Mouse (Mus musculus) liver, embryonic 16.5 days (tissue): ENCODE data around the gene Cald1. TPM values are rescaled to one million over a fixed set of nuclear protein-coding genes. Genes with fewer than 3 reads are reported as not detected.

Source experiments
- ATAC-seq: fragments of 200-750 bp; cut with Nextera tagmentation; 2 replicates; pipeline ENCODE4 v1.8.0; 2017; ENCODE audit warnings: low read depth, mild to moderate bottlenecking, moderate number of reproducible peaks, moderate library complexity
- H3K27ac ChIP-seq: fragments of 300-500 bp; sonication (generic); 2 replicates; pipeline ENCODE4 v1.5.1; 2014; ENCODE audit warnings: mild to moderate bottlenecking, low read length
- H3K27me3 ChIP-seq: fragments of 300-500 bp; sonication (generic); 2 replicates; pipeline ENCODE4 v1.6.1; 2014; ENCODE audit warnings: low read depth, low read length, mixed read lengths; ENCODE audit not compliant: control insufficient read depth, insufficient read depth
- H3K36me3 ChIP-seq: fragments of 300-500 bp; sonication (generic); 2 replicates; pipeline ENCODE4 v1.6.1; 2014; ENCODE audit warnings: mild to moderate bottlenecking; ENCODE audit not compliant: control insufficient read depth, insufficient read depth
- H3K4me1 ChIP-seq: fragments of 300-500 bp; sonication (generic); 2 replicates; pipeline ENCODE4 v1.6.1; 2014; ENCODE audit warnings: low read depth, low read length, mixed read lengths; ENCODE audit not compliant: control insufficient read depth
- H3K4me2 ChIP-seq: fragments of 300-500 bp; sonication (generic); 2 replicates; pipeline ENCODE4 v1.6.1; 2014; ENCODE audit warnings: low read depth, low read length, mixed read lengths
- H3K4me3 ChIP-seq: fragments of 300-500 bp; sonication (generic); 2 replicates; pipeline ENCODE4 v1.5.1; 2014; ENCODE audit warnings: low read depth, mild to moderate bottlenecking, low read length
- H3K9ac ChIP-seq: fragments of 300-500 bp; sonication (generic); 2 replicates; pipeline ENCODE4 v1.6.1; 2014; ENCODE audit warnings: low read depth, low read length
- H3K9me3 ChIP-seq: fragments of 300-500 bp; sonication (generic); replicated peaks from 2 replicates; pipeline ENCODE4 v1.6.1; 2016; ENCODE audit warnings: low read length; ENCODE audit not compliant: control insufficient read depth
- WGBS: fragments of 180-500 bp; shearing (Covaris S2); extraction: QIAGEN DNeasy Blood & Tissue Kit; methylation state at CpG from one replicate; pipeline ENCODE4 v1.1.7; 2014; ENCODE audit not compliant: insufficient replicate concordance; 5-methylcytosine and 5-hydroxymethylcytosine counted together
- polyA plus RNA-seq: library from polyadenylated mRNA; unstranded; fragments of >200 nt; fragmentation: Nextera tagmentation; extraction: Ambion mirVana; gene quantifications from 2 replicates; pipeline ENCODE4 v1.2.1, GENCODE M21; 2015

The Cald1 gene
- 66.8 and 68.7 TPM in 2 replicates for polyA plus RNA-seq

DNA sequence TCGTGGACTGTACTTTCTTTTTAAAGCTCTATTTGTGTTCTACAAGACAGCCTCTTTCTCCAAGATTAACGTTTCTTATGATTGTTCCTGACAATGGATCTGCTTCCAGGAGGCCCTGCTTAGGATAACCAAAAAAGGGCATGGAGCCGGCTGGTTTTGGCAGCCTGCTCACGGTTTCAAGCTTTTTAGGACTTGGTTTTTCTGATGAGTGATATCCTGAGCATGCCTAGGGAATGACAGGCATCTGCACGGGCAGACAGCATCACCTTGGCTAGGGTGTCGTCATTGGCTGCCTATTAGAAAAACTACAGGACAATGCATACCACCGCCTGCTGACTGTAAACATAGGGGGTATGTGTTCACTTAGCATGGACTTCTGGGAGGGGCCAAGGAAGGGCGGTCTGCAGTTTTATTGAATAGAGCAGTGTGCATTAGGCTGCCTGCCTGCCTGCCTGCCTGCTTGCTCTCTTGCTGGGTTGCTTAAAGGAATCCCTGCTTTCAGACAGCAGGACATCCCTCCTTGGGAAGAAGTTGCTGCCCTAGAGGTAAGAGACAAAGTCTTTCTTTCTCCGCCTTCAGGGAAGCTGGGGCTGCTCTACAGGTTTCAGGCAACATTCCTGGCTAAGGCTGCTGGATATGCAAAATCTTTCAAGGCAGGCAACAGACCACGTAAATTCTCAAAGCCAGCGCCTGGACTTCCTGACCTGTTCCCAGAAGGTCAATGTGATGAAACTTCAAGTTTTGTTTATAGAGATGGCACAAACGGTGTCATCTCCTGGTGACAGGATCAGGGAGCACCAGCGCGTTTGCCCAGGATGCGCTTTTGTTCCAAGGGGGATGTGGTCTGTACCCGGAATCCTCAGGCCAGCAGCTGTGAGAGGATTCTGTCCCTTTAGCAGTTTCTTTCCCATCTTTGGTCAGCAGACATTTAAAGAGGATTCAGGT is at the start of gene Cald1:
Gene Cald1, plus strand, starts transcription at position 380 of the 945 bp plus-strand sequence.
- Histone ChIP-seq H3K4me3 (peak within 1 kb of the TSS; percentile 20), H3K4me1 (no peaks in the 10 kb centered on the region), H3K27me3 (no peaks in the 10 kb centered on the region), H3K9me3 (no peaks in the 10 kb centered on the region), H3K36me3 (no peaks in the 10 kb centered on the region), H3K27ac (peak within 1 kb of the TSS; percentile 24; the same call in 1 of the 2 replicates), H3K4me2 (no peak within 1 kb of the TSS), H3K9ac (no peak within 1 kb of the TSS)
- WGBS, result 30% methylated on average over 16 of the region's 16 CpGs
- 0 out of 2 replicates have a peak, but pooled peaks have one; percentile 27 for ATAC-seq

DNA sequence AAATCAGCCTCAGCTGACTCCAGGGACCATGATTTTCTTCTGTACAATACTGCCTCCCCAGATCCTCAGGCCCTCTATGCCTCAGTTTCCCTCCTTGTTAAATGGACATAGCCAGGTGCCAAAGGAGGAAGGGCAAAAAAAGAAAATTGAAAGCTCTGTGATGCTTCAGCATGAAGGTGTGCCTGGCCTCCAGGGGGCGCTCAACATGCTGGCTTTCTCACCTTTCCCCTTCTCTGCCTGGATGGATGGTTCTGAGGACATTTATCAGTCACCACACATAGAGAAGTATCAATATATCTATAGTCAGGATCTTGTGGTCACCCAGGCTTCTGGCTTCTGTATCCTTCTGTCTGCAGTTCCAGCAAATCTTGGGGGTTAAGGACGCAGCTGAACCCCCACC is 49.3 kb upstream of the Cald1 start:
- H3K4me1 ChIP-seq, result no peaks in the 10 kb centered on the region
- WGBS, result 30% methylated on average over 2 of the region's 2 CpGs
- no peaks in the 10 kb centered on the region for H3K27me3 ChIP-seq
- no peak overlapping the region for H3K4me3 ChIP-seq
- no peaks in the 10 kb centered on the region for H3K9me3 ChIP-seq
- no peak overlapping the region for H3K4me2 ChIP-seq
- no peak for ATAC-seq
- H3K36me3 ChIP-seq, result no peaks in the 10 kb centered on the region
- H3K9ac ChIP-seq, result no peak overlapping the region
- H3K27ac ChIP-seq, result no peak overlapping the region

DNA sequence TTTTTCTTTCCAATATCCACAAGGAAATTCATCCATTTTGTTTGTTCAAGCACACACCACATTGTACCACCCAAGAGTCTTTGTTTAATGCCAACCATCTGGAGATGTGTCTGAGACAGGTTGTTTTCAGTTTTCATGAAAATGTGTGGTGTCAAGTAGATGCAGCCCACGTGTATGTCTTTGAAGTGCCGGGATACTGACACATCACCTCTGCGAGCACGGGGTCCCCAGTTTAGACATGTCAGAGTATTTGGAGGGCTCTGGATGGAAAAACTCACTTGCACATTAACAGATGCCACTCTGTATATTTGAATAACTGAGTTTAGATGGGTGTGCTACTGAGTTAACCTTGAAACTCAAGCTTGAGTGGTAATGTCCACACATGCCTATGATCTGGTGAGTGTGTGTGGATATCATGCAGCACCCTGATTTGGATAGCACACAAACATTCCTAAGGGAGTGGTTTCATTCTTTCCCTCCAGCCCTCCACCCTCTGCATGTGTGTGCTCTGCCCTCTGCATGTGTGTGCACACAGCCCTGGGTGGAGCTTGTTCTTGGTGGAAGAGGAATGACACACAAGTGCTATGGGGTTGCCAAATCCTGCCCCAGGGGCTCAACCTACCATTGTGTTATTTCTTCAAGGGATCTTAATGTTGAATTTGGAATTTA is 45.7 kb upstream of the Cald1 start:
- H3K27ac ChIP-seq, result no peak overlapping the region
- no peaks in the 10 kb centered on the region for H3K27me3 ChIP-seq
- no peak overlapping the region for H3K9ac ChIP-seq
- ATAC-seq, result no peak
- no peaks in the 10 kb centered on the region for H3K4me1 ChIP-seq
- 78% methylated on average over 4 of the region's 4 CpGs for WGBS
- no peak overlapping the region for H3K4me3 ChIP-seq
- no peak overlapping the region for H3K4me2 ChIP-seq
- no peaks in the 10 kb centered on the region for H3K36me3 ChIP-seq
- no peaks in the 10 kb centered on the region for H3K9me3 ChIP-seq

- ATAC-seq, result no peak
- Histone ChIP-seq H3K4me1 (no peaks in the 10 kb centered on the region), H3K27me3 (no peaks in the 10 kb centered on the region), H3K9ac (no peak overlapping the region), H3K4me3 (no peak overlapping the region), H3K27ac (no peak overlapping the region), H3K4me2 (no peak overlapping the region), H3K9me3 (no peaks in the 10 kb centered on the region), H3K36me3 (no peaks in the 10 kb centered on the region)
- 51% methylated on average over 9 of the region's 9 CpGs for WGBS
These were observed 43.9 kb upstream of the Cald1 start for GRCm38 (mm10) chr6:34554291-34554997.

DNA sequence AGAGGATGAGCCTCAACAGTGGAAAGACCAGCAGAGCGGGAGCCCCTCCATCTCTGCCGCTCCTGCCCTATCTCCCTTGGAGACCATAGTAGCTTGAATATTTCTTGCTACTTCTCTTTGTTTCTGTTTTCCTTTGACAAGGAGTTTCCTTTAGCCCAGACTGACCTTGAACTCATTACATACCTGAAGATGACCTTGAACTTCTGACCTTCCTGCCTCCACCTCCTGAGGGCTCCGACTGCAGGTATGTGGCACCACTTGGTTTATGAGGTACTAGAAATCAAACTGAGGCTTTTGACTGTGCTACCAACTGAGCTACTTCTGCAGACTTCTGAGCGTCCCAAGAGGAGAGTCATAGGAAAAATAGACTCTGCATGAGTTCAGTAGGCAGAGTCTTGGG is 38.8 kb upstream of the Cald1 start:
- ATAC-seq, result no peak
- WGBS, result 64% methylated on average over 4 of the region's 4 CpGs

DNA sequence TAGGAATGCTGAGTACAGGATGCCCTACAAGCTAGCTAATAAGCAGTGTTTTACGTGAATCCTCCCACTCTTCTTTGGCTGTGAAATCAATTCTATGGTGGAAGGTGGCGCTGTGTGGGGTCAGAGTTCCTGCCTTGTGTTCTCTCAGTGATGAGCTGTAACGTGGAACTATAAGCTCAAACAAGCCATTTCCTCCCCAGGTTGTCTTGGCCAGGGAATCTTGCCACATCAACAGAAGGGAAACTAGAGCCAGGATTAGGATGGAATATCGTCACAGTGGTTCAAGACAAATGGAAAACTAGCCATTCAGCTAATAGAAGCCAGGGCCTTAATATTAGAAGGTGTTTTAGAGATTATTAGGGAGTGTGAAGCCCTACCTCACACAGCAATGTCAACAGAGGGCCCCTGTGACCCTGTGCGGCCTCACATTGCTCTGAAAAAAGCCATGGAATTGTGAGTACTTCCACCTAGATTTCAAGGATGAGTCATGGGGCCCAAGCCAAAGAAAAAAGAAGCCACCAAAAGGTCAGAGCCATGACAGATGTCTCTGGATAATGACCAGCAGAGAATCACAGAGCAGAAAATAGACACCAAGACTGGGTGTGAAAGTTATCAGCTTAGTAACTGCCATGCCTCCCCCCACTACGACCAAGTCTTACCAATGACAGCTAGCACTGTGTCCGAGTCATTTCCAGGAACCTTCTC is 33.0 kb upstream of the Cald1 start:
- Histone ChIP-seq H3K9me3 (no peaks in the 10 kb centered on the region), H3K4me1 (no peaks in the 10 kb centered on the region), H3K36me3 (no peaks in the 10 kb centered on the region), H3K27me3 (no peaks in the 10 kb centered on the region; the same call in 1 of the 2 replicates), H3K27ac (no peak overlapping the region), H3K9ac (no peak overlapping the region), H3K4me2 (no peak overlapping the region), H3K4me3 (no peak overlapping the region)
- 60% methylated on average over 7 of the region's 7 CpGs for WGBS
- no peak for ATAC-seq

More for the DNA sequence above, 38.8 kb upstream of the Cald1 start:
- H3K4me2 ChIP-seq, result no peak overlapping the region
- no peaks in the 10 kb centered on the region for H3K36me3 ChIP-seq
- H3K4me1 ChIP-seq, result no peaks in the 10 kb centered on the region
- H3K27me3 ChIP-seq, result no peaks in the 10 kb centered on the region
- H3K27ac ChIP-seq, result no peak overlapping the region
- H3K9ac ChIP-seq, result no peak overlapping the region
- no peak overlapping the region for H3K4me3 ChIP-seq
- no peaks in the 10 kb centered on the region for H3K9me3 ChIP-seq

GRCm38 (mm10) chr6:34567298-34567697 is 31.0 kb upstream of the Cald1 start:
- 65% methylated on average over 5 of the region's 5 CpGs for WGBS
- H3K36me3 ChIP-seq, result no peaks in the 10 kb centered on the region
- H3K4me3 ChIP-seq, result no peak overlapping the region
- no peak overlapping the region for H3K9ac ChIP-seq
- no peaks in the 10 kb centered on the region for H3K4me1 ChIP-seq
- no peaks in the 10 kb centered on the region for H3K9me3 ChIP-seq
- peak; percentile 65 for ATAC-seq
- no peak overlapping the region for H3K4me2 ChIP-seq
- no peak overlapping the region for H3K27ac ChIP-seq
- no peaks in the 10 kb centered on the region; the same call in 1 of the 2 replicates for H3K27me3 ChIP-seq

DNA sequence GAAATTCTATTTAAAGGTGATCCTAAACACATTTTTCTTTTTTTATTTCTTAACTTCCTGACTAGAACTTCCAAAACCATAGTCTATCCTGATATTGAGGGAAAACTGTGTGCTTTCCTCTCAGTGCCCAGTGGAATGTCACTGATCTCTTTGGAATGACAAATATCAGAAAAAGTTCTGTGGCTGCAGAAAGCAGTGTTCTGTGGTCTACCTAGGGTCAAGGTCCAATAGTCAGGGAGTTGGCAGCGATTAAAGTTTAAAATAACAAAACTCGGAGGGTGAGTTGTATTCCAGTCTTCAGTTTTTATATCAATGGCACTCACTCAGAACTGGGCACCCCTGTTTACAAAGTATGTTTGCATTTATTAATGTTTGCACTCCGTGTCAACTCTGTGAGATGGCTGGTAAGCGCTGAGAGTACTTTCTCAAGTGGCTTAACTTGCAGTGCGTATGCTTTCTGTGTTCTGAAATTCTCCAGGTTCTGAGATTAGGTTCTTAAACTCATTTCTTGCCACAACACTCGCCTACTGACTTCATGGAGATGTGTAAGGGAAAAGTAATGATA is 18.7 kb upstream of the Cald1 start:
- H3K4me1 ChIP-seq, result no peaks in the 10 kb centered on the region
- no peak overlapping the region for H3K4me2 ChIP-seq
- no peaks in the 10 kb centered on the region for H3K27me3 ChIP-seq
- H3K27ac ChIP-seq, result no peak overlapping the region
- no peak for ATAC-seq
- H3K4me3 ChIP-seq, result no peak overlapping the region
- 57% methylated on average over 6 of the region's 6 CpGs for WGBS
- no peaks in the 10 kb centered on the region for H3K9me3 ChIP-seq
- no peak overlapping the region for H3K9ac ChIP-seq
- no peaks in the 10 kb centered on the region for H3K36me3 ChIP-seq
